Mouse (Mus musculus) hindbrain, embryonic 14.5 days (tissue): ENCODE results near the gene Pcbd2. TPM values are rescaled to one million over a fixed set of nuclear protein-coding genes. Genes with fewer than 3 reads are reported as not detected.

ENCODE experiments used
- ATAC-seq: fragments of 200-750 bp; cut with Nextera tagmentation; 2 replicates; pipeline ENCODE4 v1.8.0; 2017; ENCODE audit warnings: moderate number of reproducible peaks, mild to moderate bottlenecking, moderate TSS enrichment, moderate library complexity; ENCODE audit not compliant: low FRiP score
- DNase-seq: peaks from one replicate; pipeline ENCODE4 v3.0.0-alpha.2; 2015; ENCODE audit warnings: low spot score
- H3K27ac ChIP-seq: fragments of 300-500 bp; sonication (generic); 2 replicates; pipeline ENCODE4 v1.5.1; 2014; ENCODE audit warnings: mild to moderate bottlenecking, moderate library complexity
- H3K27me3 ChIP-seq: fragments of 300-500 bp; sonication (generic); 2 replicates; pipeline ENCODE4 v1.6.1; 2014; ENCODE audit warnings: mild to moderate bottlenecking, low read length, mixed read lengths; ENCODE audit not compliant: control insufficient read depth, insufficient read depth
- H3K36me3 ChIP-seq: fragments of 300-500 bp; sonication (generic); replicated peaks from 2 replicates; pipeline ENCODE4 v1.6.1; 2014; ENCODE audit not compliant: control insufficient read depth, insufficient read depth
- H3K4me1 ChIP-seq: fragments of 300-500 bp; sonication (generic); replicated peaks from 2 replicates; pipeline ENCODE4 v1.6.1; 2014; ENCODE audit warnings: antibody characterized with exemption, low read length, mixed read lengths; ENCODE audit not compliant: control insufficient read depth, insufficient read depth
- H3K4me2 ChIP-seq: fragments of 300-500 bp; sonication (generic); replicated peaks from 2 replicates; pipeline ENCODE4 v1.6.1; 2014; ENCODE audit warnings: mild to moderate bottlenecking, moderate library complexity
- H3K4me3 ChIP-seq: fragments of 300-500 bp; sonication (generic); replicated peaks from 2 replicates; pipeline ENCODE4 v1.5.1; 2014; ENCODE audit warnings: mild to moderate bottlenecking, low read length
- H3K9ac ChIP-seq: fragments of 300-500 bp; sonication (generic); 2 replicates; pipeline ENCODE4 v1.6.1; 2014
- H3K9me3 ChIP-seq: fragments of 300-500 bp; sonication (generic); 2 replicates; pipeline ENCODE4 v1.6.1; 2016; ENCODE audit warnings: low read length; ENCODE audit not compliant: control insufficient read depth
- WGBS: fragments of 180-500 bp; shearing (Covaris S2); extraction: QIAGEN DNeasy Blood & Tissue Kit; methylation state at CpG from one replicate; pipeline ENCODE4 v1.1.7; 2014; 5-methylcytosine and 5-hydroxymethylcytosine counted together
- polyA plus RNA-seq: library from polyadenylated mRNA; unstranded; fragments of >200 nt; fragmentation: Nextera tagmentation; extraction: Ambion mirVana; gene quantifications from 2 replicates; pipeline ENCODE4 v1.2.1, GENCODE M21; 2014

Gene Pcbd2
- 23.6 and 25.3 TPM in 2 replicates for polyA plus RNA-seq

GRCm38 (mm10) chr13:55727120-55727838 is at the start of gene Pcbd2:
TSS of gene Pcbd2 (plus strand) at chr13:55727368.
- H3K36me3 ChIP-seq = peaks cover 35% of the 10 kb centered on the region
- DNase-seq = peak; percentile 76
- under 1% methylated on average over 70 of the region's 73 CpGs for WGBS

GRCm38 (mm10) chr13:55682201-55682600 is 45.0 kb upstream of the Pcbd2 start:
- H3K9me3 ChIP-seq = no peaks in the 10 kb centered on the region
- H3K4me1 ChIP-seq = no peaks in the 10 kb centered on the region
- whole genome bisulfite sequencing = 88% methylated on average over 9 of the region's 9 CpGs
- H3K27me3 ChIP-seq = no peaks in the 10 kb centered on the region
- H3K4me2 ChIP-seq = no peak overlapping the region
- H3K4me3 ChIP-seq = no peak overlapping the region
- peaks cover 53% of the 10 kb centered on the region for H3K36me3 ChIP-seq
- H3K27ac ChIP-seq = no peak overlapping the region
- no peak for DNase-seq
- no peak for ATAC-seq
- no peak overlapping the region for H3K9ac ChIP-seq

More at GRCm38 (mm10) chr13:55727120-55727838, at the start of gene Pcbd2:
- no peaks in the 10 kb centered on the region for H3K27me3 ChIP-seq
- peak; percentile 88 for ATAC-seq
- no peaks in the 10 kb centered on the region for H3K4me1 ChIP-seq
- H3K27ac ChIP-seq = peak within 1 kb of the TSS; percentile 94
- no peaks in the 10 kb centered on the region for H3K9me3 ChIP-seq
- H3K4me2 ChIP-seq = peak within 1 kb of the TSS; percentile 59
- peak within 1 kb of the TSS; percentile 77 for H3K9ac ChIP-seq
- H3K4me3 ChIP-seq = peak within 1 kb of the TSS; percentile 47

- H3K27me3 ChIP-seq = no peaks in the 10 kb centered on the region
- H3K9ac ChIP-seq = no peak overlapping the region
- no peak overlapping the region for H3K4me2 ChIP-seq
- WGBS = 92% methylated on average over 3 of the region's 3 CpGs
- peaks cover 39% of the 10 kb centered on the region for H3K36me3 ChIP-seq
- H3K27ac ChIP-seq = no peak overlapping the region
- no peaks in the 10 kb centered on the region for H3K4me1 ChIP-seq
- no peaks in the 10 kb centered on the region for H3K9me3 ChIP-seq
- DNase-seq (no peak), ATAC-seq (no peak)
- no peak overlapping the region for H3K4me3 ChIP-seq
Observed at GRCm38 (mm10) chr13:55683581-55683980, 43.6 kb upstream of the Pcbd2 start.

GRCm38 (mm10) chr13:55686107-55686633 is 41.0 kb upstream of the Pcbd2 start:
- H3K9me3 ChIP-seq = no peaks in the 10 kb centered on the region
- peaks cover 13% of the 10 kb centered on the region for H3K36me3 ChIP-seq
- H3K4me2 ChIP-seq = no peak overlapping the region
- WGBS = 56% methylated on average over 9 of the region's 9 CpGs
- H3K27ac ChIP-seq = peak overlapping the region; percentile 72
- no peaks in the 10 kb centered on the region for H3K27me3 ChIP-seq
- H3K4me3 ChIP-seq = no peak overlapping the region
- H3K9ac ChIP-seq = peak overlapping the region; percentile 24; the same call in 1 of the 2 replicates
- H3K4me1 ChIP-seq = no peaks in the 10 kb centered on the region
- ATAC-seq = peak; percentile 84
- peak; percentile 32 for DNase-seq

GRCm38 (mm10) chr13:55687927-55688602 is 39.1 kb upstream of the Pcbd2 start:
- ATAC-seq = no peak
- 4% methylated on average over 4 of the region's 4 CpGs for WGBS
- Histone ChIP-seq H3K27me3 (no peaks in the 10 kb centered on the region), H3K36me3 (0 out of 2 replicates have a peak, but pooled peaks cover 5% of the 10 kb centered on the region), H3K27ac (no peak overlapping the region), H3K9me3 (no peaks in the 10 kb centered on the region), H3K4me3 (no peak overlapping the region), H3K9ac (no peak overlapping the region), H3K4me2 (no peak overlapping the region), H3K4me1 (no peaks in the 10 kb centered on the region)
- DNase-seq = no peak

GRCm38 (mm10) chr13:55692535-55693242 is 34.5 kb upstream of the Pcbd2 start, which contains the start of gene B230219D22Rik:
TSS of gene B230219D22Rik (plus strand) at chr13:55693124.
- H3K36me3 ChIP-seq = no peaks in the 10 kb centered on the region
- DNase-seq = peak; percentile 95
- 3% methylated on average over 47 of the region's 51 CpGs for WGBS
- no peaks in the 10 kb centered on the region for H3K9me3 ChIP-seq
- peak within 1 kb of the TSS; percentile 100 for H3K9ac ChIP-seq
- H3K27ac ChIP-seq = peak within 1 kb of the TSS; percentile 97
- peak within 1 kb of the TSS; percentile 99 for H3K4me3 ChIP-seq
- no peaks in the 10 kb centered on the region for H3K27me3 ChIP-seq
- ATAC-seq = peak; percentile 98
- peaks cover 17% of the 10 kb centered on the region for H3K4me1 ChIP-seq
- H3K4me2 ChIP-seq = peak within 1 kb of the TSS; percentile 77

GRCm38 (mm10) chr13:55693243-55693721 is 33.9 kb upstream of the Pcbd2 start:
- Histone ChIP-seq H3K4me2 (peak overlapping the region; percentile 77), H3K27ac (peak overlapping the region; percentile 97), H3K27me3 (no peaks in the 10 kb centered on the region), H3K36me3 (no peaks in the 10 kb centered on the region), H3K4me1 (peaks cover 17% of the 10 kb centered on the region), H3K9ac (peak overlapping the region; percentile 100), H3K9me3 (no peaks in the 10 kb centered on the region), H3K4me3 (peak overlapping the region; percentile 99)
- no peak for DNase-seq
- ATAC-seq = peak; percentile 80
- WGBS = under 1% methylated on average over 67 of the region's 70 CpGs

GRCm38 (mm10) chr13:55694110-55694509 is 33.1 kb upstream of the Pcbd2 start:
- ATAC-seq = no peak

More at GRCm38 (mm10) chr13:55694110-55694509, 33.1 kb upstream of the Pcbd2 start:
- Histone ChIP-seq H3K4me1 (peaks cover 17% of the 10 kb centered on the region), H3K4me2 (peak overlapping the region; percentile 77), H3K4me3 (peak overlapping the region; percentile 99), H3K27ac (no peak overlapping the region), H3K9me3 (no peaks in the 10 kb centered on the region), H3K27me3 (no peaks in the 10 kb centered on the region), H3K9ac (peak overlapping the region; percentile 100), H3K36me3 (peaks cover 4% of the 10 kb centered on the region)
- no peak for DNase-seq
- WGBS = 22% methylated on average over 8 of the region's 8 CpGs
